Mouse (Mus musculus): Measurements from ENCODE around the gene Klf9. TPM values are rescaled to one million over a fixed set of nuclear protein-coding genes. Genes with fewer than 3 reads are reported as not detected.

Klf9 gene
- polyA plus RNA-seq, 1 experiment = 25.2 TPM

GRCm38 (mm10) chr19:23169659-23170050 lies 28.6 kb downstream of the Klf9 start:
- no peak for TF ChIP-seq GATA1 (IDR thresholded peaks at IDR 0.05; ENCODE audit: low read length)

- no peak for TF ChIP-seq GATA1 (IDR thresholded peaks at IDR 0.05; ENCODE audit: low read length)
Observed at GRCm38 (mm10) chr19:23170476-23170875, 29.4 kb downstream of the Klf9 start.

GRCm38 (mm10) chr19:23171136-23171535 lies 30.1 kb downstream of the Klf9 start:
- TF ChIP-seq GATA1 (IDR thresholded peaks at IDR 0.05; ENCODE audit: low read length) = no peak

- TF ChIP-seq GATA1 (IDR thresholded peaks at IDR 0.05; ENCODE audit: low read length) = no peak
Observed at GRCm38 (mm10) chr19:23175090-23175489, 34.1 kb downstream of the Klf9 start.

GRCm38 (mm10) chr19:23175511-23175910 lies 34.5 kb downstream of the Klf9 start:
- TF ChIP-seq GATA1 (IDR thresholded peaks at IDR 0.05; ENCODE audit: low read length) = no peak

- no peak for TF ChIP-seq GATA1 (IDR thresholded peaks at IDR 0.05; ENCODE audit: low read length)
Observed at GRCm38 (mm10) chr19:23178533-23178932, 37.5 kb downstream of the Klf9 start.

- TF ChIP-seq GATA1 (IDR thresholded peaks at IDR 0.05; ENCODE audit: low read length) = no peak
Observed at GRCm38 (mm10) chr19:23183493-23183892, 42.5 kb downstream of the Klf9 start.

- no peak for TF ChIP-seq GATA1 (IDR thresholded peaks at IDR 0.05; ENCODE audit: low read length)
Observed at GRCm38 (mm10) chr19:23184068-23184467, 43.0 kb downstream of the Klf9 start.

- no peak for TF ChIP-seq GATA1 (IDR thresholded peaks at IDR 0.05; ENCODE audit: low read length)
Observed at GRCm38 (mm10) chr19:23187732-23188131, 46.7 kb downstream of the Klf9 start.

- no peak for TF ChIP-seq GATA1 (IDR thresholded peaks at IDR 0.05; ENCODE audit: low read length)
Observed at GRCm38 (mm10) chr19:23188986-23189385, 48.0 kb downstream of the Klf9 start.

GRCm38 (mm10) chr19:23189744-23190143 lies 48.7 kb downstream of the Klf9 start:
- TF ChIP-seq GATA1 (IDR thresholded peaks at IDR 0.05; ENCODE audit: low read length) = no peak

- no peak for TF ChIP-seq GATA1 (IDR thresholded peaks at IDR 0.05; ENCODE audit: low read length)
Observed at GRCm38 (mm10) chr19:23191486-23191885, 50.5 kb downstream of the Klf9 start.

- no peak for TF ChIP-seq GATA1 (IDR thresholded peaks at IDR 0.05; ENCODE audit: low read length)
Observed at GRCm38 (mm10) chr19:23193076-23193475, 52.0 kb downstream of the Klf9 start.

GRCm38 (mm10) chr19:23202106-23202505 lies 61.1 kb downstream of the Klf9 start:
- no peak for TF ChIP-seq GATA1 (IDR thresholded peaks at IDR 0.05; ENCODE audit: low read length)

GRCm38 (mm10) chr19:23203505-23204053 lies 62.6 kb downstream of the Klf9 start:
- no peak for TF ChIP-seq GATA1 (IDR thresholded peaks at IDR 0.05; ENCODE audit: low read length)

- no peak for TF ChIP-seq GATA1 (IDR thresholded peaks at IDR 0.05; ENCODE audit: low read length)
Observed at GRCm38 (mm10) chr19:23211325-23211724, 70.3 kb downstream of the Klf9 start.

- TF ChIP-seq GATA1 (IDR thresholded peaks at IDR 0.05; ENCODE audit: low read length) = no peak
Observed at GRCm38 (mm10) chr19:23214326-23214725, 73.3 kb downstream of the Klf9 start.

Other genes with a start within 250 kb of the Klf9 start
- 7.9 and 8.3 TPM in 2 replicates for gene Smc5, start 132.7 kb downstream of the Klf9 start, polyA plus RNA-seq (2012)